Mouse (Mus musculus) hindbrain, embryonic 11.5 days (tissue): ENCODE results near the gene Art4. TPM values are rescaled to one million over a fixed set of nuclear protein-coding genes. Genes with fewer than 3 reads are reported as not detected.

Experiments
- ATAC-seq: fragments of 200-750 bp; cut with Nextera tagmentation; 2 replicates; pipeline ENCODE4 v1.8.0; 2017; ENCODE audit warnings: mild to moderate bottlenecking, moderate TSS enrichment, moderate library complexity; ENCODE audit not compliant: low FRiP score
- DNase-seq: peaks from one replicate; pipeline ENCODE4 v3.0.0-alpha.2; 2015; ENCODE audit warnings: low spot score
- H3K27ac ChIP-seq: fragments of 300-500 bp; sonication (generic); 2 replicates; pipeline ENCODE4 v1.5.1; 2014; ENCODE audit warnings: mild to moderate bottlenecking, low read depth, low read length
- H3K27me3 ChIP-seq: fragments of 300-500 bp; sonication (generic); 2 replicates; pipeline ENCODE4 v1.6.1; 2014; ENCODE audit warnings: mild to moderate bottlenecking, low read length, moderate library complexity, mixed read lengths; ENCODE audit not compliant: control insufficient read depth, insufficient read depth
- H3K36me3 ChIP-seq: fragments of 300-500 bp; sonication (generic); 2 replicates; pipeline ENCODE4 v1.6.1; 2014; ENCODE audit warnings: mild to moderate bottlenecking, low read length, moderate library complexity, mixed read lengths; ENCODE audit not compliant: control insufficient read depth, insufficient read depth
- H3K4me1 ChIP-seq: fragments of 300-500 bp; sonication (generic); replicated peaks from 2 replicates; pipeline ENCODE4 v1.6.1; 2014; ENCODE audit warnings: low read length, mixed read lengths; ENCODE audit not compliant: control insufficient read depth, insufficient read depth
- H3K4me2 ChIP-seq: fragments of 300-500 bp; sonication (generic); replicated peaks from 2 replicates; pipeline ENCODE4 v1.6.1; 2014; ENCODE audit warnings: mild to moderate bottlenecking, low read depth, low read length
- H3K4me3 ChIP-seq: fragments of 300-500 bp; sonication (generic); 2 replicates; pipeline ENCODE4 v1.5.1; 2014; ENCODE audit warnings: low read depth, low read length
- H3K9ac ChIP-seq: fragments of 300-500 bp; sonication (generic); 2 replicates; pipeline ENCODE4 v1.6.1; 2014; ENCODE audit warnings: low read depth, low read length
- H3K9me3 ChIP-seq: fragments of 300-500 bp; sonication (generic); 2 replicates; pipeline ENCODE4 v1.6.1; 2016; ENCODE audit warnings: low read length; ENCODE audit not compliant: control insufficient read depth
- WGBS: fragments of 180-500 bp; shearing (Covaris S2); extraction: QIAGEN DNeasy Blood & Tissue Kit; methylation state at CpG from one replicate; pipeline ENCODE4 v1.1.7; 2014; 5-methylcytosine and 5-hydroxymethylcytosine counted together
- polyA plus RNA-seq: library from polyadenylated mRNA; unstranded; fragments of >200 nt; fragmentation: Nextera tagmentation; extraction: Ambion mirVana; gene quantifications from 2 replicates; pipeline ENCODE4 v1.2.1, GENCODE M21; 2014

Gene Art4
- polyA plus RNA-seq, 1 experiment from 2014 or later: 0.90 TPM

GRCm38 (mm10) chr6:136804705-136805408 lies 52.7 kb downstream of the Art4 start:
- peak overlapping the region; percentile 83 for H3K4me2 ChIP-seq
- DNase-seq: peak; percentile 36
- no peaks in the 10 kb centered on the region for H3K27me3 ChIP-seq
- 38% methylated on average over 9 of the region's 9 CpGs for WGBS
- peaks cover 4% of the 10 kb centered on the region for H3K4me1 ChIP-seq
- no peaks in the 10 kb centered on the region for H3K9me3 ChIP-seq
- peak overlapping the region; percentile 69; the same call in 1 of the 2 replicates for H3K4me3 ChIP-seq
- no peak for ATAC-seq
- peak overlapping the region; percentile 99; the same call in 1 of the 2 replicates for H3K9ac ChIP-seq
- no peaks in the 10 kb centered on the region for H3K36me3 ChIP-seq
- H3K27ac ChIP-seq: peak overlapping the region; percentile 100

- peaks cover 2% of the 10 kb centered on the region; the same call in 1 of the 2 replicates for H3K4me1 ChIP-seq
- ATAC-seq (peak; percentile 77), DNase-seq (peak; percentile 95)
- H3K4me3 ChIP-seq: peak within 1 kb of the TSS; percentile 69
- H3K36me3 ChIP-seq: no peaks in the 10 kb centered on the region
- WGBS: under 1% methylated on average over 50 of the region's 50 CpGs
- H3K9ac ChIP-seq: peak within 1 kb of the TSS; percentile 99
- peak within 1 kb of the TSS; percentile 100 for H3K27ac ChIP-seq
- peak within 1 kb of the TSS; percentile 83 for H3K4me2 ChIP-seq
- H3K9me3 ChIP-seq: no peaks in the 10 kb centered on the region
- no peaks in the 10 kb centered on the region for H3K27me3 ChIP-seq
These were observed 53.5 kb downstream of the Art4 start, which contains the start of gene Hist4h4 for GRCm38 (mm10) chr6:136803739-136804633. Gene Hist4h4 (minus strand): TSS chr6:136804415.

GRCm38 (mm10) chr6:136803093-136803738 lies 54.3 kb downstream of the Art4 start:
- Histone ChIP-seq H3K9ac (peak overlapping the region; percentile 99), H3K4me3 (peak overlapping the region; percentile 69), H3K9me3 (no peaks in the 10 kb centered on the region), H3K27ac (peak overlapping the region; percentile 100), H3K4me2 (peak overlapping the region; percentile 83), H3K4me1 (peaks cover 2% of the 10 kb centered on the region; the same call in 1 of the 2 replicates), H3K36me3 (no peaks in the 10 kb centered on the region), H3K27me3 (no peaks in the 10 kb centered on the region)
- no peak for DNase-seq
- 24% methylated on average over 11 of the region's 12 CpGs for WGBS
- no peak; the same call in 1 of the 2 replicates for ATAC-seq

GRCm38 (mm10) chr6:136801274-136801673 lies 56.3 kb downstream of the Art4 start:
- H3K4me2 ChIP-seq: no peak overlapping the region
- no peaks in the 10 kb centered on the region for H3K36me3 ChIP-seq
- no peak overlapping the region for H3K9ac ChIP-seq
- H3K9me3 ChIP-seq: no peaks in the 10 kb centered on the region
- H3K4me3 ChIP-seq: no peak overlapping the region
- ATAC-seq (no peak), DNase-seq (no peak)
- no peak overlapping the region for H3K27ac ChIP-seq
- H3K27me3 ChIP-seq: no peaks in the 10 kb centered on the region
- 86% methylated on average over 6 of the region's 6 CpGs for WGBS
- H3K4me1 ChIP-seq: peaks cover 2% of the 10 kb centered on the region; the same call in 1 of the 2 replicates

- Histone ChIP-seq H3K4me2 (no peak overlapping the region), H3K9ac (no peak overlapping the region), H3K4me1 (peaks cover 2% of the 10 kb centered on the region; the same call in 1 of the 2 replicates), H3K9me3 (no peaks in the 10 kb centered on the region), H3K4me3 (no peak overlapping the region), H3K36me3 (no peaks in the 10 kb centered on the region), H3K27ac (no peak overlapping the region), H3K27me3 (no peaks in the 10 kb centered on the region)
- no peak for DNase-seq
- 89% methylated on average over 8 of the region's 8 CpGs for WGBS
- ATAC-seq: no peak
These were observed 56.8 kb downstream of the Art4 start for GRCm38 (mm10) chr6:136800710-136801109.

Other genes with a start within 250 kb of the Art4 start
- 2.2 and 2.6 TPM in 2 replicates for gene Plbd1, start 195.8 kb downstream of the Art4 start, polyA plus RNA-seq
- gene Gucy2c, start 76.0 kb downstream of the Art4 start, polyA plus RNA-seq: 0.24 TPM in 1 of 2 replicates, not detected in the other
- 0.69 and 0.95 TPM in 2 replicates for gene Hist4h4, start 53.3 kb downstream of the Art4 start, polyA plus RNA-seq
- 100 and 105 TPM in 2 replicates for gene H2afj, start 49.5 kb downstream of the Art4 start, polyA plus RNA-seq
- gene BC049715, start 30.1 kb downstream of the Art4 start, polyA plus RNA-seq: 0.90 and 2.3 TPM in 2 replicates
- gene Wbp11, start 29.5 kb downstream of the Art4 start, polyA plus RNA-seq: 116 and 130 TPM in 2 replicates
- 0.63 TPM in 1 of 2 replicates, not detected in the other for gene Smco3, start 22.3 kb downstream of the Art4 start, polyA plus RNA-seq
- gene Mgp, start 18.1 kb upstream of the Art4 start, polyA plus RNA-seq: 4.7 and 8.3 TPM in 2 replicates
- gene Erp27, start 64.4 kb upstream of the Art4 start, polyA plus RNA-seq: 0.34 TPM in 1 of 2 replicates, not detected in the other
- gene Pde6h, start 66.1 kb upstream of the Art4 start, polyA plus RNA-seq: not detected in 2 replicates
- gene Arhgdib, start 84.2 kb upstream of the Art4 start, polyA plus RNA-seq: 34.2 and 37.3 TPM in 2 replicates